Mouse (Mus musculus) CH12.LX (cell line): ENCODE measurements at regions not wholly inside any gene's neighbourhood (a gene's known extent, or its start where the extent isn't known, plus 50 kb on each side); places are given as distances from the start of the nearest gene placed in this dataset.

ENCODE experiments used
- CHD2 ChIP-seq: IDR thresholded peaks from 2 replicates; pipeline ENCODE4 v1.6.1; 2011; ENCODE audit warnings: low read length, improper control_type of control experiment
- CTCF ChIP-seq, 2 experiments: IDR thresholded peaks in 1 of 2; conservative IDR thresholded peaks in 1 of 2; 2 replicates each; pipeline ENCODE4 v1.5.1; 2011 to 2012; ENCODE audit warnings: low read depth in 2 of 2, low read length in 2 of 2, improper control_type of control experiment in 1 of 2, inconsistent platforms in 1 of 2, mild to moderate bottlenecking in 1 of 2, moderate library complexity in 1 of 2
- IRF4 ChIP-seq: IDR thresholded peaks from 2 replicates; pipeline ENCODE4 v1.6.1; 2014; ENCODE audit warnings: low read depth, mild to moderate bottlenecking, inconsistent platforms, low read length, improper control_type of control experiment
- NELFE ChIP-seq: IDR thresholded peaks from 2 replicates; pipeline ENCODE4 v1.6.1; 2011; ENCODE audit warnings: low read depth, low read length, improper control_type of control experiment
- POLR2A ChIP-seq: IDR thresholded peaks from 2 replicates; pipeline ENCODE4 v1.6.1; 2011; ENCODE audit warnings: low read depth, mild to moderate bottlenecking, improper control_type of control experiment, low read length
- POLR2AphosphoS2 ChIP-seq: IDR thresholded peaks from 2 replicates; pipeline ENCODE4 v1.6.1; 2011; ENCODE audit warnings: low read depth, low read length, improper control_type of control experiment
- RAD21 ChIP-seq: IDR thresholded peaks from 2 replicates; pipeline ENCODE4 v1.6.1; 2011; ENCODE audit warnings: low read depth, mild to moderate bottlenecking, low read length, improper control_type of control experiment, moderate library complexity
- USF2 ChIP-seq: conservative IDR thresholded peaks from 2 replicates; pipeline ENCODE4 v1.6.1; 2011; ENCODE audit warnings: low read depth, low read length, improper control_type of control experiment
- ZC3H11A ChIP-seq: IDR thresholded peaks from 2 replicates; pipeline ENCODE4 v1.6.1; 2012; ENCODE audit warnings: low read depth, mild to moderate bottlenecking, inconsistent platforms, low read length, improper control_type of control experiment
- ZNF384 ChIP-seq: IDR thresholded peaks from 2 replicates; pipeline ENCODE4 v1.6.1; 2012; ENCODE audit warnings: low read depth, low read length, improper control_type of control experiment, inconsistent platforms

GRCm38 (mm10) chr14:99687062-99687806 lies 388.7 kb downstream of the Klf5 start:
- TF ChIP-seq CTCF (conservative IDR thresholded peaks at IDR 0.05 in 1 of 2, IDR thresholded peaks at IDR 0.05 in 1 of 2; ENCODE audit: low read depth in 2 of 2, low read length in 2 of 2) = no peak
- TF ChIP-seq USF2 = no peak
- no peak for TF ChIP-seq POLR2A
- TF ChIP-seq CHD2 = no peak
- TF ChIP-seq RAD21 = no peak
- TF ChIP-seq IRF4 = no peak
- TF ChIP-seq ZC3H11A = no peak
- no peak for TF ChIP-seq ZNF384
- TF ChIP-seq NELFE = no peak
- no peak for TF ChIP-seq POLR2AphosphoS2
